ENCODE assay signal across 27 mouse cellular contexts in the genomic region with DNA sequence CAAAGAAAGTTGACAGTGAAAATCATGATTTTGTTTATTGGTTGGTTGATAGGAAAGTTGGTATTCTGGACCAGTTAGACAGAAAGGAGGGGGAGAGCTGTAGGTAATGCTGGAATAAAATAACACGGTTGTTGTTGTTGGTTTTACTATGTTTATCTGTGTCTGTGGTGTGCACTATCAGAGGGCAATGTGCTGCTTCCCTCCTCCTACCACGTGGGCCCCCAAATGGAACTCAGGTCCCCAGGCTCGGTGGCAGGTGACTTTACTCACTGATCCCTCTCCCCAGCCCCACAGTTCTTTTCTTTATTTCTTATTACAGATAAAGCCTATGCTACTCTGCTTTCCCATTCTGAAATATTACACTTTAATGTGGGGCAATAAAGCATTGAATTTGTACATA. TPM values are rescaled to one million over a fixed set of nuclear protein-coding genes. Genes with fewer than 3 reads are reported as not detected.
DNase-seq lines count a peak whose midpoint lies in the region; ATAC-seq and TF ChIP-seq lines count a peak whose summit lies in the region.
"Had no signal": no experiment of that assay in that cellular context is flagged by ENCODE, and none has a peak within 500 bp of the region (broad histone marks: within the 10 kb centered on the region; RNA-seq: fewer than 3 reads in every experiment).

No protein-coding gene starts in this region.

- WGBS in heart, embryonic 11.5 days (ENCODE audit: insufficient replicate concordance) = 74% methylated on average over 3 of the region's 3 CpGs
- 38% methylated on average over 3 of the region's 3 CpGs for WGBS in liver, embryonic 11.5 days
- WGBS in liver, embryonic 13.5 days (ENCODE audit: insufficient replicate concordance) = 10% methylated on average over 3 of the region's 3 CpGs

- no peaks in the 10 kb centered on the region for H3K27me3 ChIP-seq in heart, embryonic 11.5 days (ENCODE audit: control insufficient read depth, insufficient read depth, low read length)
- H3K27me3 ChIP-seq in MEL (ENCODE audit: control insufficient read depth in 1 of 2, insufficient read depth in 2 of 2, low read length in 2 of 2) = no peaks in the 10 kb centered on the region
- no peaks in the 10 kb centered on the region for H3K27me3 ChIP-seq in liver, embryonic 11.5 days (replicated peaks; ENCODE audit: control insufficient read depth, insufficient read depth, low read length)
- H3K27me3 ChIP-seq in liver, embryonic 13.5 days = no peaks in the 10 kb centered on the region
- H3K27me3 ChIP-seq: CH12.LX; embryonic facial prominence, embryonic 13.5 days; embryonic facial prominence, embryonic 15.5 days; forebrain, embryonic 12.5 days had no signal

- TF ChIP-seq EP300 in MEL (IDR thresholded peaks at IDR 0.05; ENCODE audit: low read depth in 1 of 2, low read length in 2 of 2) = peak in 1 of 2 experiments; percentile 44; a peak in 1 of 4 replicates

- no peak overlapping the region for H3K4me2 ChIP-seq in heart, embryonic 11.5 days
- no peak overlapping the region for H3K4me2 ChIP-seq in liver, embryonic 11.5 days
- no peak overlapping the region for H3K4me2 ChIP-seq in liver, embryonic 13.5 days
- H3K4me2 ChIP-seq: embryonic facial prominence, embryonic 13.5 days; embryonic facial prominence, embryonic 15.5 days; forebrain, embryonic 12.5 days had no signal

- TF ChIP-seq CTCF in MEL (IDR thresholded peaks at IDR 0.05 in 2 of 3, conservative IDR thresholded peaks at IDR 0.05 in 1 of 3; ENCODE audit: control insufficient read depth in 1 of 3, insufficient read depth in 1 of 3, low read depth in 2 of 3, low read length in 3 of 3, poor library complexity in 1 of 3, severe bottlenecking in 1 of 3) = no peak

- no peaks in the 10 kb centered on the region for H3K36me3 ChIP-seq in heart, embryonic 11.5 days (ENCODE audit: control insufficient read depth, insufficient read depth, low read length)
- peaks cover 0 to 42% of the 10 kb centered on the region in 2 experiments; a peak in 2 of 4 replicates for H3K36me3 ChIP-seq in MEL (ENCODE audit: control insufficient read depth in 1 of 2, insufficient read depth in 2 of 2, low read length in 2 of 2)
- peaks cover 3% of the 10 kb centered on the region; the same call in 1 of the 2 replicates for H3K36me3 ChIP-seq in liver, embryonic 11.5 days (ENCODE audit: control insufficient read depth, insufficient read depth, low read length)
- H3K36me3 ChIP-seq in liver, embryonic 13.5 days = peaks cover 14% of the 10 kb centered on the region; the same call in 1 of the 2 replicates
- H3K36me3 ChIP-seq: embryonic facial prominence, embryonic 13.5 days; embryonic facial prominence, embryonic 15.5 days had no signal

- no peaks in the 10 kb centered on the region for H3K9me3 ChIP-seq in heart, embryonic 11.5 days (replicated peaks; ENCODE audit: control insufficient read depth, low read length)
- H3K9me3 ChIP-seq in MEL (replicated peaks; ENCODE audit: insufficient read depth, low read length) = no peaks in the 10 kb centered on the region
- no peaks in the 10 kb centered on the region for H3K9me3 ChIP-seq in liver, embryonic 11.5 days (ENCODE audit: control insufficient read depth, low read length)
- no peaks in the 10 kb centered on the region for H3K9me3 ChIP-seq in liver, embryonic 13.5 days (replicated peaks)
- H3K9me3 ChIP-seq: embryonic facial prominence, embryonic 13.5 days; embryonic facial prominence, embryonic 15.5 days; forebrain, embryonic 10.5 days; forebrain, embryonic 12.5 days; G1E had no signal

- peak; percentile 27 for DNase-seq in heart, adult 11 months
- DNase-seq in MEL (ENCODE audit: low read depth, low spot score) = peak; percentile 25
- DNase-seq in liver, embryonic 11.5 days (ENCODE audit: low spot score) = no peak
- no peak for DNase-seq in liver, embryonic 13.5 days
- no peak for DNase-seq in thymus, adult 18-20 months
- no peak for DNase-seq in kidney, postnatal 10 days
- DNase-seq: adrenal gland, adult 2 months; adrenal gland, postnatal 10 days; adrenal gland, postnatal 25 days; B cell, adult 2 months; cerebellum, adult 11-12 months; cerebellum, adult 2 months; cerebellum, adult 9-11 months; cerebellum, postnatal 14 days; cerebellum, postnatal 36 days; embryo, embryonic 11 days had no signal

- no peaks in the 10 kb centered on the region for H3K79me2 ChIP-seq in MEL (ENCODE audit: control insufficient read depth, insufficient read depth, low read length, poor library complexity)

- no peak overlapping the region for H3K27ac ChIP-seq in heart, embryonic 11.5 days (ENCODE audit: low read depth, low read length)
- H3K27ac ChIP-seq in MEL (ENCODE audit: control insufficient read depth, low read depth, low read length) = no peak overlapping the region
- no peak overlapping the region for H3K27ac ChIP-seq in liver, embryonic 11.5 days (ENCODE audit: low read depth, low read length)
- no peak overlapping the region for H3K27ac ChIP-seq in liver, embryonic 13.5 days
- H3K27ac ChIP-seq: embryonic facial prominence, embryonic 13.5 days; embryonic facial prominence, embryonic 15.5 days; forebrain, embryonic 10.5 days; forebrain, embryonic 12.5 days had no signal

- no peak overlapping the region for H3K9ac ChIP-seq in heart, embryonic 11.5 days (ENCODE audit: low read depth, low read length)
- H3K9ac ChIP-seq in MEL (ENCODE audit: control insufficient read depth, low read depth, low read length, poor library complexity, severe bottlenecking) = no peak overlapping the region
- no peak overlapping the region for H3K9ac ChIP-seq in liver, embryonic 11.5 days (ENCODE audit: low read depth, low read length)
- H3K9ac ChIP-seq in liver, embryonic 13.5 days = no peak overlapping the region
- H3K9ac ChIP-seq: embryonic facial prominence, embryonic 13.5 days; embryonic facial prominence, embryonic 15.5 days; forebrain, embryonic 12.5 days had no signal

- H3K4me3 ChIP-seq in heart, embryonic 11.5 days (ENCODE audit: low read depth, low read length) = no peak overlapping the region
- no peak overlapping the region for H3K4me3 ChIP-seq in MEL (ENCODE audit: control insufficient read depth in 1 of 2, insufficient read depth in 1 of 2, low read depth in 2 of 2, low read length in 2 of 2)
- H3K4me3 ChIP-seq in liver, embryonic 11.5 days (ENCODE audit: low read depth, low read length) = no peak overlapping the region
- H3K4me3 ChIP-seq in liver, embryonic 13.5 days (replicated peaks) = no peak overlapping the region
- H3K4me3 ChIP-seq: embryonic facial prominence, embryonic 13.5 days; embryonic facial prominence, embryonic 15.5 days; erythroblast, embryonic 14.5 days; forebrain, embryonic 10.5 days; forebrain, embryonic 12.5 days had no signal

- no peak for TF ChIP-seq POLR2A in MEL (IDR thresholded peaks at IDR 0.05; ENCODE audit: control insufficient read depth in 1 of 2, insufficient read depth in 1 of 2, low read depth in 1 of 2, low read length in 2 of 2, poor library complexity in 1 of 2)

- no peak for ATAC-seq in heart, embryonic 11.5 days (replicated peaks; ENCODE audit: insufficient number of reproducible peaks, low FRiP score, low TSS enrichment)
- 0 out of 2 replicates have a peak, but pooled peaks have one; percentile 41 for ATAC-seq in liver, embryonic 11.5 days (replicated peaks; ENCODE audit: low FRiP score)
- ATAC-seq in liver, embryonic 13.5 days (ENCODE audit: low read depth) = peak; percentile 47; the same call in 1 of the 2 replicates
- ATAC-seq: CD4-positive, CD25-positive, alpha-beta regulatory T cell, adult 4 months; forebrain, embryonic 14.5 days; forebrain, embryonic 16.5 days had no signal

- H3K4me1 ChIP-seq in heart, embryonic 11.5 days (ENCODE audit: control insufficient read depth, insufficient read depth, low read length) = peaks cover 3% of the 10 kb centered on the region; the same call in 1 of the 2 replicates
- peaks cover 19 to 30% of the 10 kb centered on the region in 2 experiments for H3K4me1 ChIP-seq in MEL (ENCODE audit: control insufficient read depth in 1 of 2, insufficient read depth in 2 of 2, low read length in 2 of 2)
- H3K4me1 ChIP-seq in liver, embryonic 11.5 days (replicated peaks; ENCODE audit: control insufficient read depth, insufficient read depth, low read length) = 0 out of 2 replicates have a peak, but pooled peaks cover 5% of the 10 kb centered on the region
- H3K4me1 ChIP-seq in liver, embryonic 13.5 days (replicated peaks) = peaks cover 19% of the 10 kb centered on the region
- H3K4me1 ChIP-seq: embryonic facial prominence, embryonic 13.5 days; embryonic facial prominence, embryonic 15.5 days; forebrain, embryonic 10.5 days; forebrain, embryonic 12.5 days had no signal

- TF ChIP-seq RAD21 in MEL (IDR thresholded peaks at IDR 0.05; ENCODE audit: low read depth, low read length) = no peak

TF ChIP-seq in MEL, 35 proteins besides CTCF, POLR2A, EP300 and RAD21 (continues in another document):
- TF ChIP-seq SMC3 (IDR thresholded peaks at IDR 0.05; ENCODE audit: low read depth, low read length) (no peak), ZC3H11A (IDR thresholded peaks at IDR 0.05; ENCODE audit: low read depth, low read length) (no peak), MAX (IDR thresholded peaks at IDR 0.05; ENCODE audit: low read length) (peak; percentile 76), NELFE (IDR thresholded peaks at IDR 0.05; ENCODE audit: low read depth, low read length) (no peak), ZMIZ1 (IDR thresholded peaks at IDR 0.05; ENCODE audit: low read depth, low read length) (no peak), ELF1 (IDR thresholded peaks at IDR 0.05; ENCODE audit: low read depth, low read length) (no peak), MAZ (IDR thresholded peaks at IDR 0.05; ENCODE audit: low read depth, low read length) (no peak), POLR2AphosphoS5 (IDR thresholded peaks at IDR 0.05; ENCODE audit: borderline replicate concordance, low read depth, low read length) (no peak), GATA1 (IDR thresholded peaks at IDR 0.05; ENCODE audit: low read depth, low read length) (peak; percentile 62), TBP (IDR thresholded peaks at IDR 0.05; ENCODE audit: low read depth, low read length) (no peak)

RNA-seq across cellular contexts. Expression of gene Rtn4ip1, which starts 10.6 kb away (rescaled TPM):
- 25.7 and 32.7 TPM in 2 replicates for polyA plus RNA-seq in heart, embryonic 11.5 days (2014; fragmentation: Nextera tagmentation; extraction: Ambion mirVana)
- 11.6 and 12.6 TPM in 2 replicates for total RNA-seq in MEL (2012; rRNA removed)
- polyA plus RNA-seq in MEL (2012; ENCODE audit: insufficient read depth in 1 of 2, insufficient read length in 2 of 2, low read depth in 1 of 2, low replicate concordance in 2 of 2, missing spikeins in 1 of 2) = 10 to 100 TPM in 1 of 2 experiments, not detected in 1; 23.5 TPM
- 25.8 and 26.7 TPM in 2 replicates for polyA plus RNA-seq in liver, embryonic 11.5 days (2014; fragmentation: Nextera tagmentation; extraction: Ambion mirVana)
- 13.5 and 16.3 TPM in 2 replicates for polyA plus RNA-seq in liver, embryonic 13.5 days (2015; fragmentation: Nextera tagmentation; extraction: Ambion mirVana)

RNA-seq across cellular contexts. Expression of gene Qrsl1, which starts 10.7 kb away (rescaled TPM):
- 28.9 and 31.5 TPM in 2 replicates for polyA plus RNA-seq in heart, embryonic 11.5 days (2014; fragmentation: Nextera tagmentation; extraction: Ambion mirVana)
- 19.1 and 19.4 TPM in 2 replicates for total RNA-seq in MEL (2012; rRNA removed)
- polyA plus RNA-seq in MEL (2012; ENCODE audit: insufficient read depth in 1 of 2, insufficient read length in 2 of 2, low read depth in 1 of 2, low replicate concordance in 2 of 2, missing spikeins in 1 of 2) = 10 to 100 TPM in 1 of 2 experiments, not detected in 1; 19.5 TPM
- polyA plus RNA-seq in liver, embryonic 11.5 days (2014; fragmentation: Nextera tagmentation; extraction: Ambion mirVana) = 20.8 and 20.9 TPM in 2 replicates
- polyA plus RNA-seq in liver, embryonic 13.5 days (2015; fragmentation: Nextera tagmentation; extraction: Ambion mirVana) = 9.7 and 12.0 TPM in 2 replicates

Comparison
In these comparisons a context has a peak if more than half of its experiments do, and no peak if none do; other contexts are left out.
1. DNase-seq: peak in heart, adult 11 months (single experiment) and MEL (single experiment); none in liver, embryonic 11.5 days (single experiment), liver, embryonic 13.5 days (single experiment), thymus, adult 18-20 months (0 of 2) and kidney, postnatal 10 days (single experiment).